ENCODE assay signal across 10 mouse cellular contexts in the genomic region with DNA sequence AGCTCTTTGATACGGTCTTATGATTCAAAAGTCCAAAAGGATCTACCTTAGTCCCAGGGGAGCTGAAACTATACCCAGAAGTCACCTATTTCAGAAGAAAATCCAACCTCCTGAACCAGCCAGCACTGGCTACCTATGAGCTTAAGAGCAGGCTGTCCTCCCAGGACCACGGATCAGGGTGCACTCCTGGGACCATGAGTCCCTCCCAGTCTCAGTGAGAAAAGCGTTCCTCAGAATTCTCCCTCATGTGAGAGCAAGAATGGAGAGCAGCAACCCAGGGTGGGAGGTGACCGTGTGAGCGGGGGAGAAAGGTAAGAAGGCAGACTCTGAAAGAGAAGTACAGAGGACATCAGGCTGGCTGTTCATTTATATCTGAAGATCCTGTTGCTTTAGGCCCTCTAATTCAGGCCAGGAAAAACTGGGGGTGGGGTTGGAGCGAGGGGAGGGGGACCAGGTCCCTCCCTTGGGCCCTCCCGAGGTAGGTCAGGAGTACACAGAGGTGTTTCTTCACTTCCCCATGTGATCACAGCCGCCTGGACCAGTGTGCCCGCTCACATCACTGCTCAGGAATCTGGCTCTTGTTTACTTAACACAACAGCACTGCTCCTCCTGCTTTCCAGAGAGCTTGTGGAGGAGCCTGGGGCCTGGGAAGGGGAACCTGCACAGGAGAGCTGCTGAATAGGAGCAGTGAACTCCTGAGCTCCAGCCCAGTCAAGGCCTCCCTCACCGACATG. TPM values are rescaled to one million over a fixed set of nuclear protein-coding genes. Genes with fewer than 3 reads are reported as not detected.
A peak's percentile ranks its signal among the peaks of the same experiment; 100 is the strongest.
DNase-seq lines count a peak whose midpoint lies in the region; ATAC-seq and TF ChIP-seq lines count a peak whose summit lies in the region.
"Had no signal": no experiment of that assay in that cellular context is flagged by ENCODE, and none has a peak within 500 bp of the region (broad histone marks: within the 10 kb centered on the region; RNA-seq: fewer than 3 reads in every experiment).

No protein-coding gene starts in this region.

- no peaks in the 10 kb centered on the region for H3K36me3 ChIP-seq in embryonic facial prominence, embryonic 13.5 days
- no peaks in the 10 kb centered on the region for H3K36me3 ChIP-seq in kidney, embryonic 15.5 days
- H3K36me3 ChIP-seq in liver, postnatal 0 days (replicated peaks; ENCODE audit: insufficient read depth, low read length): no peaks in the 10 kb centered on the region
- no peaks in the 10 kb centered on the region for H3K36me3 ChIP-seq in hindbrain, embryonic 16.5 days (ENCODE audit: control insufficient read depth, insufficient read depth, low read length)
- H3K36me3 ChIP-seq: G1E had no signal

- TF ChIP-seq CTCF in liver, postnatal 0 days (IDR thresholded peaks at IDR 0.05; ENCODE audit: low read depth): no peak
- no peak for TF ChIP-seq CTCF in cerebellum, adult 2 months (IDR thresholded peaks at IDR 0.05; ENCODE audit: borderline replicate concordance, insufficient read depth, low read depth, low read length)

- TF ChIP-seq POLR2A in cerebellum, adult 2 months (IDR thresholded peaks at IDR 0.05; ENCODE audit: borderline replicate concordance, insufficient read depth, low read length): no peak

- H3K4me3 ChIP-seq in embryonic facial prominence, embryonic 13.5 days: no peak overlapping the region
- no peak overlapping the region for H3K4me3 ChIP-seq in kidney, embryonic 15.5 days (replicated peaks)
- H3K4me3 ChIP-seq in liver, postnatal 0 days (ENCODE audit: low read depth, low read length): no peak overlapping the region
- no peak overlapping the region for H3K4me3 ChIP-seq in hindbrain, embryonic 16.5 days (ENCODE audit: low read length)
- no peak overlapping the region for H3K4me3 ChIP-seq in cerebellum, adult 2 months (replicated peaks; ENCODE audit: insufficient read depth, low read depth, low read length)

- 48% methylated on average over 10 of the region's 10 CpGs for WGBS in embryonic facial prominence, embryonic 13.5 days
- 31% methylated on average over 10 of the region's 10 CpGs for WGBS in kidney, embryonic 15.5 days
- 55% methylated on average over 10 of the region's 10 CpGs for WGBS in liver, postnatal 0 days (ENCODE audit: insufficient replicate concordance)
- WGBS in hindbrain, embryonic 16.5 days: 69% methylated on average over 10 of the region's 10 CpGs
- WGBS in cerebellum, adult 2 months: 72% methylated on average over 10 of the region's 10 CpGs

- peak overlapping the region; percentile 80 for H3K27ac ChIP-seq in embryonic facial prominence, embryonic 13.5 days
- H3K27ac ChIP-seq in kidney, embryonic 15.5 days: peak overlapping the region; percentile 86
- H3K27ac ChIP-seq in liver, postnatal 0 days (ENCODE audit: low read depth): peak overlapping the region; percentile 22; the same call in 1 of the 2 replicates
- H3K27ac ChIP-seq in hindbrain, embryonic 16.5 days (ENCODE audit: low read depth, low read length): no peak overlapping the region
- H3K27ac ChIP-seq in cerebellum, adult 2 months (ENCODE audit: insufficient read depth, low read length): no peak overlapping the region

- ATAC-seq in embryonic facial prominence, embryonic 13.5 days (ENCODE audit: insufficient number of reproducible peaks, insufficient read depth, low FRiP score, low TSS enrichment, low read depth): peak; percentile 76; the same call in 1 of the 2 replicates
- peak; percentile 90 for ATAC-seq in kidney, embryonic 15.5 days (replicated peaks; ENCODE audit: low FRiP score)
- ATAC-seq in liver, postnatal 0 days: peak; percentile 89
- ATAC-seq in hindbrain, embryonic 16.5 days: no peak

- no peaks in the 10 kb centered on the region for H3K27me3 ChIP-seq in embryonic facial prominence, embryonic 13.5 days
- H3K27me3 ChIP-seq in kidney, embryonic 15.5 days: no peaks in the 10 kb centered on the region
- H3K27me3 ChIP-seq in liver, postnatal 0 days (ENCODE audit: insufficient read depth, low read length): no peaks in the 10 kb centered on the region
- no peaks in the 10 kb centered on the region for H3K27me3 ChIP-seq in hindbrain, embryonic 16.5 days (replicated peaks; ENCODE audit: control insufficient read depth, insufficient read depth, low read length)
- no peaks in the 10 kb centered on the region for H3K27me3 ChIP-seq in cerebellum, adult 2 months (ENCODE audit: control insufficient read depth, insufficient read depth, low read length)

- peak overlapping the region; percentile 11; the same call in 1 of the 2 replicates for H3K4me2 ChIP-seq in embryonic facial prominence, embryonic 13.5 days
- peak overlapping the region; percentile 20; the same call in 1 of the 2 replicates for H3K4me2 ChIP-seq in kidney, embryonic 15.5 days
- H3K4me2 ChIP-seq in liver, postnatal 0 days (ENCODE audit: low read depth, low read length): no peak overlapping the region
- no peak overlapping the region for H3K4me2 ChIP-seq in hindbrain, embryonic 16.5 days (ENCODE audit: low read length)

- TF ChIP-seq EP300 in liver, postnatal 0 days (IDR thresholded peaks at IDR 0.05; ENCODE audit: low read depth): no peak

- H3K9ac ChIP-seq in embryonic facial prominence, embryonic 13.5 days: no peak overlapping the region
- H3K9ac ChIP-seq in kidney, embryonic 15.5 days: no peak overlapping the region
- no peak overlapping the region for H3K9ac ChIP-seq in liver, postnatal 0 days (replicated peaks)
- H3K9ac ChIP-seq in hindbrain, embryonic 16.5 days (ENCODE audit: low read depth, low read length): no peak overlapping the region

- H3K9me3 ChIP-seq in embryonic facial prominence, embryonic 13.5 days: no peaks in the 10 kb centered on the region
- no peaks in the 10 kb centered on the region for H3K9me3 ChIP-seq in kidney, embryonic 15.5 days (replicated peaks)
- H3K9me3 ChIP-seq in liver, postnatal 0 days (ENCODE audit: low read length): no peaks in the 10 kb centered on the region
- no peaks in the 10 kb centered on the region for H3K9me3 ChIP-seq in hindbrain, embryonic 16.5 days (ENCODE audit: control insufficient read depth, low read length)
- H3K9me3 ChIP-seq: G1E had no signal

- DNase-seq in 3T3-L1 (ENCODE audit: low read depth, low spot score): peak; percentile 87
- DNase-seq in liver, postnatal 0 days: peak; percentile 49
- no peak for DNase-seq in thymus, postnatal 4 days
- no peak for DNase-seq in c-Kit-positive CD71-positive TER-119-positive erythroid progenitor cells, embryonic 14.5 days (ENCODE audit: low spot score)
- no peak for DNase-seq in cerebellum, adult 2 months
- DNase-seq: gastrocnemius, postnatal 14 days had no signal

- peaks cover 24% of the 10 kb centered on the region for H3K4me1 ChIP-seq in embryonic facial prominence, embryonic 13.5 days
- peaks cover 17% of the 10 kb centered on the region for H3K4me1 ChIP-seq in kidney, embryonic 15.5 days
- peaks cover 4% of the 10 kb centered on the region for H3K4me1 ChIP-seq in liver, postnatal 0 days (ENCODE audit: insufficient read depth)
- H3K4me1 ChIP-seq in hindbrain, embryonic 16.5 days (ENCODE audit: control insufficient read depth, insufficient read depth, low read depth, low read length): no peaks in the 10 kb centered on the region; the same call in 1 of the 2 replicates
- H3K4me1 ChIP-seq in cerebellum, adult 2 months (ENCODE audit: control insufficient read depth, insufficient read depth, low read length): no peaks in the 10 kb centered on the region

RNA-seq across cellular contexts. Expression of gene Mapkapk2, which starts 10.1 kb away (rescaled TPM):
- 39.8 and 40.4 TPM in 2 replicates for polyA plus RNA-seq in embryonic facial prominence, embryonic 13.5 days (2015; fragmentation: Nextera tagmentation; extraction: Ambion mirVana)
- polyA plus RNA-seq in kidney, embryonic 15.5 days (2015; fragmentation: Nextera tagmentation; extraction: Ambion mirVana): 44.7 and 49.3 TPM in 2 replicates
- polyA plus RNA-seq in liver, postnatal 0 days (2015; fragmentation: Nextera tagmentation; extraction: Ambion mirVana): 18.3 and 19.6 TPM in 2 replicates
- polyA plus RNA-seq in hindbrain, embryonic 16.5 days (2015; fragmentation: Nextera tagmentation; extraction: Ambion mirVana): 9.1 and 15.7 TPM in 2 replicates
- 34.0 and 35.8 TPM in 2 replicates for polyA plus RNA-seq in cerebellum, adult 2 months (2012; rRNA removed)

RNA-seq across cellular contexts. Expression of gene Dyrk3, which starts 30.4 kb away (rescaled TPM):
- 3.3 and 3.9 TPM in 2 replicates for polyA plus RNA-seq in embryonic facial prominence, embryonic 13.5 days (2015; fragmentation: Nextera tagmentation; extraction: Ambion mirVana)
- polyA plus RNA-seq in kidney, embryonic 15.5 days (2015; fragmentation: Nextera tagmentation; extraction: Ambion mirVana): 5.2 and 6.8 TPM in 2 replicates
- polyA plus RNA-seq in liver, postnatal 0 days (2015; fragmentation: Nextera tagmentation; extraction: Ambion mirVana): 9.5 and 10.3 TPM in 2 replicates
- polyA plus RNA-seq in hindbrain, embryonic 16.5 days (2015; fragmentation: Nextera tagmentation; extraction: Ambion mirVana): 12.2 and 14.5 TPM in 2 replicates
- 2.9 and 4.1 TPM in 2 replicates for polyA plus RNA-seq in cerebellum, adult 2 months (2012; rRNA removed)

RNA-seq across cellular contexts. Expression of gene Eif2d, which starts 45.2 kb away (rescaled TPM):
- 61.3 and 68.7 TPM in 2 replicates for polyA plus RNA-seq in embryonic facial prominence, embryonic 13.5 days (2015; fragmentation: Nextera tagmentation; extraction: Ambion mirVana)
- polyA plus RNA-seq in kidney, embryonic 15.5 days (2015; fragmentation: Nextera tagmentation; extraction: Ambion mirVana): 61.4 and 68.2 TPM in 2 replicates
- polyA plus RNA-seq in liver, postnatal 0 days (2015; fragmentation: Nextera tagmentation; extraction: Ambion mirVana): 18.2 and 19.0 TPM in 2 replicates
- polyA plus RNA-seq in hindbrain, embryonic 16.5 days (2015; fragmentation: Nextera tagmentation; extraction: Ambion mirVana): 48.0 and 50.5 TPM in 2 replicates
- polyA plus RNA-seq in cerebellum, adult 2 months (2012; rRNA removed): 53.8 and 54.5 TPM in 2 replicates

Comparison
In these comparisons a context has a peak if more than half of its experiments do, and no peak if none do; other contexts are left out.
1. DNase-seq: peak in 3T3-L1 (single experiment) and liver, postnatal 0 days (single experiment); none in thymus, postnatal 4 days (single experiment), c-Kit-positive CD71-positive TER-119-positive erythroid progenitor cells, embryonic 14.5 days (single experiment) and cerebellum, adult 2 months (0 of 2).
2. H3K27ac ChIP-seq: peak in embryonic facial prominence, embryonic 13.5 days (single experiment), kidney, embryonic 15.5 days (single experiment) and liver, postnatal 0 days (single experiment); none in hindbrain, embryonic 16.5 days (single experiment) and cerebellum, adult 2 months (single experiment).
3. H3K4me2 ChIP-seq: peak in embryonic facial prominence, embryonic 13.5 days (single experiment) and kidney, embryonic 15.5 days (single experiment); none in liver, postnatal 0 days (single experiment) and hindbrain, embryonic 16.5 days (single experiment).